Mouse (Mus musculus): ENCODE measurements around the gene Fanci.

The Fanci gene

DNA sequence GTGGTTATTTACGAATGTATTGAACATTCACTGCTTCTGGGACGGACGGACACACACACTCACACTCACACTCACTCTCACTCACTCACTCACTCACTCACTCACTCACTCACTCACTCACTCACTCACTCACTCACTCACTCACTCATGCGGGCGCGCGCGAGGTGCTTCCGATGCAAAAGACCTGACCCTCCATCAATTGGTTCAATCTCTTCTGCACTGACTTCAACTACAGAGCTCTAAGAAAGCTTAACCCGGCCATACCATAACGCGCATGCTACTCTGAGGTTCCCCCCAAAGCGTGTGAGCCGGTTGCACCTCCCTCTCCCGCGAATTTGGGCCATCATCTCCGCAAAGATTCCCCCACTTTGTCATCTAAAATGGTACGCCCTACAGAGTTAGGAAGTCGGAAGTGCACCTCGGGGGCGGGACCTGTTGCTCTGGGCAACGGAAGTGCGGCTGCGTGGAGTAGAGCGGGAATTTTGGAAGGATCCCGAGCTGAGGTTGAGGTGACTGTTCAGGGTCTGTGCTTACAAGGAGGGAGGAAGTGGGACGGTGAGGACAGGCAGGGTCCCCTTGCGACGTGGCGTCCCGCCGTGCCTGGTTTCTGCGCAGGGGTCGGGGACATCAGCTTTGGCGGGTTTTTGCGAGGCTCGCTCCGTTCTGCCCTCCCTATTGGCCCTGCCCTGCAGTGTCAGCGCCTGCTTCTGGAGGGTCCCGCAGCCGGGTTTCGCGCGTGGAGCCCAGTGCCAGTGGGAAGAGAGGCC is at the start of gene Fanci:
TSS of gene Fanci (plus strand) at position 47 of the 767 bp plus-strand sequence.
- DNase-seq: peak; percentile 97 to 99

- DNase-seq: peak; percentile 35 to 70
These were observed 45.8 kb upstream of the Fanci start for GRCm38 (mm10) chr7:79345902-79346301.

DNA sequence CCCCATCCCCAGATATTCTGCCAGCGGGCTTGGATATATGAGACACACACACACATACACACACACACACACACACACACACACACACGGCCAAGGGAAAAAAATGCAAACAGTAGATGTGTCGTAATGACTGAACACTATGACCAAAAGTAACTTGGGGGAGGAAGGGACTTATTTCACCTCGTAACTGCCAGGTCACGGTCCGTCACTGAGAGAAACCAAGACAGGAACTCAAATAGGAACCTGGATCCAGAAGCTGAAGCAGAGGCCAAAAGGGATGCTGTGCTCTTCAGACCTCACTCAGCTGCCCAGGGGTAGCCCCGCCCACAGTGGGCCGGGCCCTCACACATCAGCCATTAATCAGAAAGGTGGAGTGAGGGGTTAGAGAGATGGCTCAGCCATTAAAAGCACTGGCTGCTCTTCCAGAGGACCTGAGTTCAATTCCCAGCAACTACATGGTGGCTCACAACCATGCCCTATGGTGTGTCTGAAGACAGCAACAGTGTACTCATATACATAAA is 45.1 kb upstream of the Fanci start:
- DNase-seq: no peak

GRCm38 (mm10) chr7:79347108-79347813 is 44.5 kb upstream of the Fanci start:
- DNase-seq: no peak

GRCm38 (mm10) chr7:79348816-79349215 is 42.9 kb upstream of the Fanci start:
- no peak for DNase-seq

- peak; percentile 71 to 86 for DNase-seq
These were observed 41.9 kb upstream of the Fanci start for GRCm38 (mm10) chr7:79349738-79350386.

DNA sequence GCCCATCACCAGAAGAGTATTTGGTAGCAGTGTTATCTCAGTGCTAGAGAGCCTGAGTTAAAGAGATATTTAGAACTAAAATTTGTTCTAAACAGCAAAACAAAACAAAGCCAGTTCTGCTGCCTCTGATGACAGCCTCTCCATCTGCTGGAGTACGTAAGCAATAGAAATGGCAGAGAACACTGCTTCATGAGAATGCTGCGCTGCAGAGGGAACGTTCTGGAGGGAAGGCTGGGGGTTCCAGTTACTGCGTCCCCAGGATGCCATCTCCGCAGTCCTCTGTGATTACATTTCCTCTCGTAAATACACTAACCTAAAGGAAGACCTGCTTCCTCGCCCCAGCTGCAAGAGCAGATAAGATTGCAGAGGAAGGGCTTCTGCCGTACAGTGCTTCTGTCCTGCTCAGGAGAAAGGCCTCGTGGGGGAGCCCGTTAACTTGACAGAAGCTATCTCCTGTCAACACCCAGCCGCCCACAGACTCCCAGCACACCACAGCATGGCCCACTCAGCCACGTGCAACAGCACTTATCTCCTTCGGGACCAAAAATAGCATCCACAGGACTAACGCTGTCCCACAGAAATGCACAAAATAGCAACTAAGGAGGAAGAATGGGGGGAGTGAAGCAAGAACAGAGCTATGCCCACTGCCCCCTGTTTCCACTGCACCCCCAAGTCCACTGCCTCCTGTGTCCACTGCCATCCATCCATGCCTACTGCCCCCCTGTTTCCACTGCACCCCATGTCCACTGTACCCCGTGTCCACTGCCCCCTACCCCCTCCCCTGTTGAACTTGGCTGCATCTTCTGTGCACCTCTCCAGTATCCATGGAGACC is 33.2 kb upstream of the Fanci start:
- no peak for DNase-seq

DNA sequence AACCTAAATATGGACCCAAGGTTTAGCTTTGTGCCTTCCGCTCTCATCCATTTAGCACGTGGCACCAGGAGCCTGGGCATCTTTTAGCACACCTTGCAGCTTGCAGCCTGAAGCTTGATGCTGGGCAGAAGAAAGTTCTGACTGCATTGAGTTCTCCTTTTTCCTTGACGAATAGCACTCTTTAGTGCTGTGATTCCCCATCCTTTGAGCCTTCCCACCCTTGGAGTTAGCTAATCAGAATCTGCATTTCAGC is 32.6 kb upstream of the Fanci start:
- DNase-seq: no peak

DNA sequence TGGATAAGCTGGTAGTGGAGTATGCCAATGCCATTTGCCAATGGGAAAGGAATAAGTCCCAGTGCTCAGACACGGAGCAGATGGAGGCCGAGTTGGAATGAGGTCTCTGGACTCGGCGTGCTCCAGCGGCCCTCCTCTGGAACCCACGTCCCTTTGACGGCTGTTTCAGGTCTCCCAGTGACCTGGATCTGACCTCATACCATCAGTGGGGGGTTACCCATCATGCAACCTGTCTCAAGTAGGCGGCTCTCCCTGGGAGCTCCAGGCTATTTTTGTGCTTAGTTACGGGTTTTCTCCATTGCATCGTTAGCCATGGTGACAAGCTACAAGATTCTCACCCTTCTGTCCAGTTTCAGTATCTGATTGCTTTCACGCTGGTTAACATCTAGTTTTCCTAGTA is 31.7 kb upstream of the Fanci start:
- DNase-seq: no peak

- peak in 1 of 2 experiments; percentile 29 for DNase-seq
These were observed 29.5 kb upstream of the Fanci start for GRCm38 (mm10) chr7:79362208-79362607.

GRCm38 (mm10) chr7:79362830-79363229 is 28.9 kb upstream of the Fanci start:
- DNase-seq: no peak

GRCm38 (mm10) chr7:79363370-79364043 is 28.2 kb upstream of the Fanci start:
- peak in 1 of 2 experiments; percentile 57 for DNase-seq

DNA sequence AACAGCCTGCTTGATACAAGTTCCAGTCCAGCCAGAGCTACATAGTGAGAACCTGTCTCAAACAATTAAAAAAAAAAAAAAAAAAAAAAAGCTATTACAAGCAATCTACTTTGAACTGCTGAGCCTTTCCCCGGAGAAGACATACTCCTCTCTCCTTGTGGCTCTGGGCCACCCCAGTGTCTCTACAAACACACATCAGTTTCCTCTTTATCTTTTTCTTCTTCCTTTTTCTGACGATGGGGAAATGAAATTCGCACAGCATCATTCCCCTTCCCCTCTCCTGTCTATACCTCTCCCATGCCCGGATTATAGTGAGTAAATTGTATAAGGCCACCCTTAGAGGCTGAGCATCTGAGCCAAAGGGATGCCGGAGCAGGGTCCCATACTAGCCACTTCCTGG is 23.1 kb upstream of the Fanci start:
- no peak for DNase-seq

GRCm38 (mm10) chr7:79369416-79369815 is 22.3 kb upstream of the Fanci start:
- no peak for DNase-seq

DNA sequence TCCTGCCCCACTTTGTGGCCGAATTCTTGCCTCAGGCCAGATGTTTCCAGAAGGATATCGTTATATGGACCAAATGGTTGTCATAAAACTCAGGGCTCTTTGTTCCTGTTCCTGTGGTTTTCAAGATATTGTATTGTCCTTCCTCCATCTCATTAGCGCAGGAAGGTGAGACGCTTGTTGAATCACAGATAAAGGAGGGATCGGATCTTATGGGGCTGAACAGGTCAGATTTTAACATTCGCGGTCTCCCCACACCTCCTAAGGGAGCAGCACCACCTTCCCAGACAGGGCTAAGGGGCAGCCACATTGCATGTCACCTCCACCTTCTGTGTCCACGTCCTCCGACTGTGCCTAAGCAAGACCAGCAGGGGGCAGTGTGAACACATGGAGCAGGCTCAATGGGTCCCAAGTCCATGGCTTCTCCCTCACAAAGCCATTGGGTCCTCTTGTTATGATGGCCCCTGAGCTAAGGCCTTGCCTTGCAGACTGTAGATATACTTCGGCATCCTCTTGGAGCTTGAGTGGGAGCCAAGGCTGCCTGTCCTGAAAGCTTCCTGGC is 20.3 kb upstream of the Fanci start:
- DNase-seq: peak; percentile 48 to 73

GRCm38 (mm10) chr7:79374017-79374416 is 17.7 kb upstream of the Fanci start:
- no peak for DNase-seq

GRCm38 (mm10) chr7:79375594-79375993 is 16.1 kb upstream of the Fanci start:
- no peak for DNase-seq

DNA sequence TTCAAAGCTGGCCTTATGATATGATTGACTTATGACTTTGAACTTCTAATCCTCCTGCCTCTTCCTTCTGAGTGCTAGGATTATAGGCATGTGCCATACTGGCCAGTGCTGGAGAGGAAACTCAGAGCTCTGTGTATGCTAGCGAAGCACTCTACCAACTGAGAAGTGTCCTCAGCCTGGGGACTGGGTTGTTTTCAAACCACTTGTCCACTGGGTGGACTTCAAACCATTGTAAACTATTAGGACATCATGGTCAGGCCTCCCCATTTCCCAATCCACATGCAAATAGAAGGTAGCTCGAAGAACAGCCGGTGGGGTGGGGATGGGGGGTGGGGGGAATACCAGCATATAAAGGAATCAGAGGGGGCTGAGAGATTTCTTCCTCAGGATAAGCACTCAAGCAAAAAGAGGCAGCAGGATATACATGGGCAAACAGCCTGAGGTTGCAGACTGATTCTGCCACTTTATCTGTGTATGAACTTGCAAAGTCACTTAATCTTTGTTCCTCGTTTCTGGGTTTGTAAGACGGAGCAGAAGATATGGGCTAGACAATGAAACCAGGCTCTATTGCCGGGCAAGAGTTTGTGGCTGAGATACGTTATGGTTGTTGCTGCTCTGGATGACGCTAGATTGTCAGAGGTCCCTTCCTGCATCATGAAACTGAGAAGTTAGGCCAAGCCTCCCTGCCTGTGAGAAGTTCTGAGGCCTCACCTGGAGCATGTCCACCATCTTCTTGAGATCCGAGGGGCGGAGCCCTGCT is 15.0 kb upstream of the Fanci start:
- DNase-seq: no peak

DNA sequence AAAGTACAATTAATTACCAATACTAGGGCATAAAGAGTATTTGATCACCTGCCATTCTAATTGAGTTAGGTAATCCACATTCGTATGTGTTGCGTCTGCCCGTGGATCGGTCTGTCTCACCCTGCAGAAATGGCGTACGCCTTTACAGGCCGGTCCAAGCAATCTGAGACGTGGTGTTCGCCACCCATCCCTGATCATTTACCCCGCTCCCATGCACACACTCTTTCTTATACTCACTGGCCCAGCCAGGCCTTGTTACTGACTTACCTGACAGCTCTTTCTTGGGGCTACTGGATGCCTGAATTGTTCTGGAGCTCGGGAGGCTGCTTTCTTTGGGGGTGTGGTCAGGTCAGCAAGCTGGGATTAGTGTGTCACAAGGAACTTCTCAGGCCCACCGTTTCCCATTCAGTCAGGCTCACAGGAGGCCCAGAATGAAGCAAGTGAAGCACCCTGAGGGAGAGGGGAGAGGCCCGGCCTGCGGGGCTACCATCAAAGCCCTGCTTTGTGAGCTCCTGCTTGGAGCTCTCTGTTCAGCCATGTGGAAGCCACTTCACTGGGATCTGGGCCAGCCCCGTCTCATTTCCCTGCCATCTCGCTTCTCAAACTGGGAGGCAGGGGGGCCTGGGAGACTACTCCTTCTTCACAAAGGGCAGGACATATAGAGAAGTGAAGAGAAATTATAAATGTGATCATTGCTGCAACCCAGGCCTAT is 5.2 kb upstream of the Fanci start, which contains the start of gene Rlbp1:
TSS of gene Rlbp1 (minus strand) at position 627 of the 712 bp plus-strand sequence.
- DNase-seq: peak in 1 of 2 experiments; percentile 25

DNA sequence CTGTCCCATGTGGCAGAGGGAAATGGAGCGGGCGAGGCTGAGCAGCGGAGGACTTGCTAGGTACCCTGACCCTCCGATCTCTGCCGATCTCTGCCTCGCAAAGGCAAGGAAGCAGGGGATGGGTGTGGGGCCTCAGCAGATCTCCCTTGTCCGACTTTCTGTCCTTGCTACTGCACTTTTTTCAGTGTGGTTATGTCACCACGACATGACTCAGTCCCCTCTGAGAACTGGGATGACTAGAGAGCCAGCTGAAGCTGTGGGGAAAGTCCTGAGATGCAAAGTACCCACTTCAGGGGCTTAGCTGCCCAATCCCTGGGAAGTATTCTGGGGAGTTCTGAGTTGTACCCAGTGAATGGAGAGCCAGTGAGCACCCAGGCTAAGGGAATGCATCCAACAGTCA is 4.6 kb upstream of the Fanci start:
- DNase-seq: no peak

Data from cerebellum, postnatal 25 days (tissue).